Mouse (Mus musculus) brain, embryonic 14.5 days (tissue): ENCODE measurements at regions not wholly inside any gene's neighbourhood (a gene's known extent, or its start where the extent isn't known, plus 50 kb on each side); places are given as distances from the start of the nearest gene placed in this dataset.
"Not testable (repeated sequence)": the region's sequence is repeated elsewhere in the genome, so short reads cannot be mapped to it uniquely, and the experiment has no call there.

Experiments
- CTCF ChIP-seq: fragments of 200-500 bp; IDR thresholded peaks from 2 replicates; pipeline ENCODE4 v1.5.1; 2012; ENCODE audit warnings: inconsistent platforms, mild to moderate bottlenecking, moderate library complexity, borderline replicate concordance; ENCODE audit not compliant: insufficient read depth, insufficient read length; ENCODE audit errors: extremely low read depth
- POLR2A ChIP-seq: fragments of 200-500 bp; IDR thresholded peaks from 2 replicates; pipeline ENCODE4 v1.6.1; 2012; ENCODE audit warnings: mild to moderate bottlenecking, inconsistent platforms, borderline replicate concordance; ENCODE audit not compliant: poor library complexity, insufficient read depth, insufficient read length, severe bottlenecking; ENCODE audit errors: extremely low read depth

DNA sequence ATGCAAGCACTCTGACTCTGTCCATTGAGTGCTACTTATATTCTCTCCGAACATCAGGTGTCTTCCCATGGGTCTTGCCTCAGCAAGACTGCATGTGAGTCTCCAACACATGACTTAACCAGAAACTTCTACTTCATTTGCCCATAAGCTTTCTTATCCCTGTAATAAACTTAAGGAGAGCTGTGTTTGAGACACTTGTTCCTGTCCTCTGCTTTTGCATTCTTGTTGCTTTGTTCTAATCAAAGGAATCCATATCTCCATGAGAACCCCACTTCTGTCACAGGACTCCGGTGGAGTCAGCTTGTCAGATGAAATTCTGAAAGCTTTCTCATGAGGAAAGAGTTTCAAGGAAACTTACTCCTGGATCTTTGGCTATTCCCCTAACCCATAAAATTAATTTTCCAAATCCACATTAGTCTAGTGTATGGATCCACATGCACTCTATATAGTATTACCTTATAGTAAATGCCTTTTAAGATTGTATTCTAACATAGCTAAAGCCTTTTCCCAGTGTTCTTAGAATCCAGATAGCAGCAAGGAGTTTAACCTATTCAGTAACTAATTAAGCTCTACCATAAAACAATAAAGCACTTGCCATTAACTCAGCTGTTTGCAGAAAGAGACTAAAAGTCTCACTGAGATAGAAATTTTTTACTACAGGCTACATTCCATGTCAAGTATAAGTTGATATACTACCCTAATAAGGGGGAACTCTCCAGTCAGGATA is 397.4 kb downstream of the Grxcr1 start:
- TF ChIP-seq CTCF, POLR2A: not testable (repeated sequence)
